Mouse (Mus musculus) layer of hippocampus, postnatal 25 days (tissue): ENCODE results near the gene Wdr90. TPM values are rescaled to one million over a fixed set of nuclear protein-coding genes. Genes with fewer than 3 reads are reported as not detected.
"Not testable (repeated sequence)": the region's sequence is repeated elsewhere in the genome, so short reads cannot be mapped to it uniquely, and the experiment has no call there.

Experiments
- DNase-seq, 2 experiments: peaks; one replicate each; pipeline ENCODE4 v3.0.0; 2022; ENCODE audit warnings: mixed read lengths in 2 of 2, low spot score in 1 of 2; ENCODE audit errors: extremely low spot score in 1 of 2
- microRNA-seq, 2 experiments: library from miRNA; unstranded; fragments of <30 nt; microRNA quantifications; one replicate each; pipeline ENCODE4 v1.2.0; 2021
- total RNA-seq, 2 experiments: library from RNA; stranded (reverse); gene quantifications; 2 replicates each; pipeline ENCODE4 v1.2.3; 2021

Gene Wdr90
- total RNA-seq, 2 experiments from 2014 or later: 14.8 to 21.0 TPM

- DNase-seq: no peak
Measured at GRCm38 (mm10) chr17:25809606-25810340, 51.5 kb downstream of the Wdr90 start.

DNA sequence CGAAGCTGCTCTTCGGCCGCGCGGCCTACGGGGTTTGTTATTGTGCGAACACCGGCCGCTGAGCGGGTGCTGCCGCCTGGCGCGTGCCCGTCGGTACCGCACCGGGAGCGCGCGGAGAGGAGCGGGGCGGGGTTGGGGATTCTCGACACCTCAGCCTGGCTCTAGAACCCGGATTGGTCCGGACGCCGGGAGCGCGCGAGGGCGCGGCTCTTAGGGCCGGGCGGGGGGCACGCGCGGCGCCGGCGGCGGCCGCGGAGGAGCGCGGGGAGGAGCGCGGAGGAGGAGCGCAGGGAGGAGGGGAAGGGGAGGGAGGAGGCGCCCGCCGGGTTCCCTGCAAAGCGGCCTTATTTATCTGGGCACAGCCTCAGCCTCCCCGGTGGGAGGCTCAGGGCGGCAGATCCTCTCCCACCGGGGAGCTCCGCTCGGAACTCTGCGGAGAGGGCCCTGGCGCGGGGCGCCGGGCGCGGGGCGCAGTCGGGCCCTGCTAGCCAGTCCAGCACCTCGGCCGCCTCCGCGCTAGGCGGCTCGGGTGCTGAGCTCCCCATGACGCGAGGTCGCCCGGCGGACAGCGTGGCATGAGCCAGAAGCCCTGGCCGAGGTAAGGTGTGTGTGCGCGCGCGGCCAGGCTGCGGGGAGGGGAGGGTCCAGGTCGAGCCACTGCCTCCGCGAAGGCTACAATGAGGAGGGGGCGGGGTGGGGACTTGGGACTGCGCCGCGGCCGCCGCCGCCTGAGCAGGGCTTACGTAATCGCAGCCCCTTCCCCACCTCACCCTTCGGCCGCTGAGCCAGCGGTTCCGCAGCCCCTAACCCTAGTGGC is 52.3 kb downstream of the Wdr90 start, which contains the start of gene Fbxl16:
Gene Fbxl16 (plus strand): TSS at position 297 of the 817 bp plus-strand sequence.
- DNase-seq: peak; percentile 73 to 88

- DNase-seq: no peak
Measured at GRCm38 (mm10) chr17:25808028-25808427, 53.3 kb downstream of the Wdr90 start.

GRCm38 (mm10) chr17:25807452-25807851 is 53.8 kb downstream of the Wdr90 start:
- DNase-seq: not testable (repeated sequence)

- no peak for DNase-seq
Measured at GRCm38 (mm10) chr17:25806507-25806906, 54.8 kb downstream of the Wdr90 start.

DNA sequence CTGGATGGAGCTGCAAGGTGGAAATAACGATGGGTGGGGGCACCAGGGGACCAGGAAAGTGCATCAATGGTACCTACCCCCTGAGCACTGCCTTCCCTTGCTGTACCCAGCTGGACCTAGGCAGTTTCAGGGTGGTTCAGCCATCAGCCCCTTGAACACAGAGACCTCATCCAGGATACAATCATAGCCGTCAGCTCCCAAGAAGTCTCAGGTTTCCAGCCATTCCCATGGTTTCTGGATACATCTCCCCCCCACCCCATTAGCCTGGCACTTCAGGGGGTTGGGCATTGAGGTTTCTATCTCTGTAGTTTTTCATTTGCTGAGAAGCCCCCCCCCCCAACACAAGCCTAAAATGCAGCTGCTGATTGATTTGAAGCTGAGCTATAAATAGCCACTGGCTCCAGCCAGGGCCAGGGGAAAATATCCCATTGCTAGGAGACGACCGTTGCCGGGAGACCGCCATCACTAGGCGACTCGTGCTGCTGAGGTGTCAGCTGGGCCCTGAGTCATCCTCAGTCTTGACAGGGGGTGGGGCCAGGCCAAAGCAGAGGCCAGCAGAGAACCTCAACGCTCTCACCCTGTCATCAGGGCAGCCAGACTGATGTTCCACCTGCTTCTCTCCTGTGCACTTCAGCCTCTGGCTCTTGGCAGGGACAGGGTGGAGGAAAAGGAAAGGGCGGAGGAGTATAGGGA is 58.3 kb downstream of the Wdr90 start:
- peak; percentile 66 to 71 for DNase-seq

- DNase-seq: peak in 1 of 2 experiments; percentile 61
Measured at GRCm38 (mm10) chr17:25801029-25801428, 60.3 kb downstream of the Wdr90 start.

GRCm38 (mm10) chr17:25796951-25797369 is 64.3 kb downstream of the Wdr90 start, which contains the start of gene Metrn:
TSS of gene Metrn (minus strand) at chr17:25797136.
- peak in 1 of 2 experiments; percentile 67 for DNase-seq

GRCm38 (mm10) chr17:25796211-25796771 is 65.0 kb downstream of the Wdr90 start:
- no peak for DNase-seq

- no peak for DNase-seq
Measured at GRCm38 (mm10) chr17:25795609-25796092, 65.7 kb downstream of the Wdr90 start, which contains the start of gene AC134908.4. TSS of gene AC134908.4 (minus strand) at chr17:25795659.

DNA sequence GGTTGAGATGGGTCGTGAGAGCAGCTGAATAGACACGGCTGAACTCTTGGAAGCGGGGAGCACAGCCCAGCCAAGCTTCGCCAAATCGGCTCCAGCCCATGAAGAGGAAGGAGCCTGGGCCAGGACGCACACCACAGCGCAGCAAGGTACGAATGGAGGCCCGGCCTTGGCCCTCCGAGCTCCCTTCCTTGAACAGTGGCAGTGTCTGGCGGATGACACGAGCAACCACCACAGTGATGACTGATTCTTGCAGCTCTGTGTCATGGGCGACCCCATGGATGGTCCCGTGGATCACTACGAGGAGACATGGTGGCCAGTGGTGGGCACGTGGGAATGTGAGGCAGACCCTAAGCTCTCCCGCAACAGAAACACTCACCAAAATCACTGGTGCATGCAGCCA is 66.3 kb downstream of the Wdr90 start:
- DNase-seq: no peak

Small RNA genes within 50 kb of the gene (microRNA-seq; reads per million reads assigned to microRNA genes)
- 2.4 to 2.6 reads per million in 2 experiments for gene Mir3082

Other genes with a start within 250 kb of the Wdr90 start
- gene Gng13, start 144.3 kb downstream of the Wdr90 start, total RNA-seq: 100 to 1,000 TPM; 108 to 125 TPM
- gene Chtf18, start 134.1 kb downstream of the Wdr90 start, total RNA-seq: 1 to 10 TPM; 1.3 to 2.1 TPM
- 10 to 100 TPM; 45.4 to 49.2 TPM for gene Rpusd1, start 133.8 kb downstream of the Wdr90 start, total RNA-seq
- gene Mslnl, start 125.5 kb downstream of the Wdr90 start, total RNA-seq: under 1 TPM in 1 of 2 experiments, not detected in 1; 0.14 TPM
- gene Msln, start 107.1 kb downstream of the Wdr90 start, total RNA-seq: 1 to 10 TPM in 1 of 2 experiments, under 1 TPM in 1; 0.71 to 1.8 TPM
- 10 to 100 TPM; 32.7 to 33.2 TPM for gene Narfl, start 87.7 kb downstream of the Wdr90 start, total RNA-seq
- 100 to 1,000 TPM; 112 to 126 TPM for gene Haghl, start 75.8 kb downstream of the Wdr90 start, total RNA-seq
- gene Ccdc78, start 74.9 kb downstream of the Wdr90 start, total RNA-seq: not detected
- 10 to 100 TPM; 81.7 to 88.0 TPM for gene Fam173a, start 68.6 kb downstream of the Wdr90 start, total RNA-seq
- 1 to 10 TPM; 1.6 to 3.5 TPM for gene AC134908.4, start 65.8 kb downstream of the Wdr90 start, total RNA-seq
- gene Metrn, start 64.4 kb downstream of the Wdr90 start, total RNA-seq: 10 to 100 TPM; 82.7 to 89.2 TPM
- gene Fbxl16, start 52.4 kb downstream of the Wdr90 start, total RNA-seq: 100 to 1,000 TPM; 637 to 657 TPM
- gene Wdr24, start 37.9 kb downstream of the Wdr90 start, total RNA-seq: 10 to 100 TPM; 26.5 to 27.1 TPM
- gene Jmjd8, start 32.6 kb downstream of the Wdr90 start, total RNA-seq: 10 to 100 TPM; 59.5 to 62.9 TPM
- gene Stub1, start 28.1 kb downstream of the Wdr90 start, total RNA-seq: 100 to 1,000 TPM; 160 to 164 TPM
- 10 to 100 TPM; 62.3 to 68.3 TPM for gene Rhbdl1, start 24.2 kb downstream of the Wdr90 start, total RNA-seq
- 10 to 100 TPM; 26.0 to 28.5 TPM for gene Gm20683, start 19.7 kb downstream of the Wdr90 start, total RNA-seq
- gene Rhot2, start 16.6 kb downstream of the Wdr90 start, total RNA-seq: 100 to 1,000 TPM in 1 of 2 experiments, 10 to 100 TPM in 1; 95.2 to 107 TPM
- 10 to 100 TPM; 22.4 to 25.3 TPM for gene Mcrip2, start 7.3 kb upstream of the Wdr90 start, total RNA-seq
- 10 to 100 TPM; 39.2 to 40.1 TPM for gene Mettl26, start 13.6 kb upstream of the Wdr90 start, total RNA-seq
- 1 to 10 TPM; 2.0 TPM for gene Wfikkn1, start 19.4 kb upstream of the Wdr90 start, total RNA-seq
- gene Rab40c, start 58.2 kb upstream of the Wdr90 start, total RNA-seq: 10 to 100 TPM; 41.0 to 52.9 TPM
- 100 to 1,000 TPM; 135 to 137 TPM for gene Pigq, start 83.4 kb upstream of the Wdr90 start, total RNA-seq
- gene Nhlrc4, start 83.5 kb upstream of the Wdr90 start, total RNA-seq: under 1 TPM in 1 of 2 experiments, not detected in 1; 0.52 TPM
- under 1 TPM; 0.34 to 0.47 TPM for gene A930017K11Rik, start 91.1 kb upstream of the Wdr90 start, total RNA-seq
- 10 to 100 TPM; 48.7 to 55.2 TPM for gene Capn15, start 124.3 kb upstream of the Wdr90 start, total RNA-seq
- 100 to 1,000 TPM in 1 of 2 experiments, 10 to 100 TPM in 1; 97.3 to 104 TPM for gene Rab11fip3, start 208.1 kb upstream of the Wdr90 start, total RNA-seq
- gene Decr2, start 228.8 kb upstream of the Wdr90 start, total RNA-seq: 10 to 100 TPM; 27.2 to 28.2 TPM
- 1 to 10 TPM; 4.1 TPM for gene Nme4, start 234.1 kb upstream of the Wdr90 start, total RNA-seq